Mouse (Mus musculus): ENCODE measurements around the gene Cdkl4. TPM values are rescaled to one million over a fixed set of nuclear protein-coding genes. Genes with fewer than 3 reads are reported as not detected.

The Cdkl4 gene
- polyA plus RNA-seq, 1 experiment: 18.3 TPM

GRCm38 (mm10) chr17:80603079-80603625, 25.5 kb upstream of the Cdkl4 start:
- H3K36me3 ChIP-seq (ENCODE audit: control insufficient read depth, insufficient read depth, low read length): peaks cover 7% of the 10 kb centered on the region
- no peak overlapping the region for H3K27ac ChIP-seq (ENCODE audit: control insufficient read depth, insufficient read depth, low read depth, low read length)
- no peaks in the 10 kb centered on the region for H3K27me3 ChIP-seq (ENCODE audit: control insufficient read depth, insufficient read depth, low read length)
- TF ChIP-seq CTCF (IDR thresholded peaks at IDR 0.05; ENCODE audit: control insufficient read depth, insufficient read depth, insufficient replicate concordance, low read depth, low read length) (no peak), POLR2A (IDR thresholded peaks at IDR 0.05; ENCODE audit: control insufficient read depth, low read depth, low read length) (no peak)
- no peaks in the 10 kb centered on the region for H3K4me1 ChIP-seq (ENCODE audit: control insufficient read depth, insufficient read depth, low read length)
- no peak overlapping the region for H3K4me3 ChIP-seq (ENCODE audit: control insufficient read depth, low read depth, low read length)

DNA sequence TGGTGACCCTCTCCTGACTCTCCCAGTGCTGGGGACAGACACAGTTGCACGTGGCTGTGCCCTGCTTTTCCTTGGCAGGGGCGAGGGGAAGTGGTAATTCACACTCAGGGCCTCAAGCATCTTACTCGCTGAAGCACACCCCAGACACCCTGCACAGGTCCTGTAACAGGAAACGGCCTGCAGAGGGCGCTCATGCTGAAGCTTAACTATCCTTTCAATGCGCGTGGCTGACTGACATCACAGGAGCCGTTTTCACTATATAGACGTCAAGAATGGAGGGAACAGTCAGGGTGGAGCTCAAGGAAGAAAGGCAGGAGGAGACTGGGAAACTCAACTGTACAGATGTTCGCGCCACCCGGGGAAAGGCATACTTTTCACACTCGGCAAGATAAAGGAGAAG, 23.8 kb upstream of the Cdkl4 start:
- peaks cover 10% of the 10 kb centered on the region for H3K36me3 ChIP-seq (ENCODE audit: control insufficient read depth, insufficient read depth, low read length)
- H3K4me1 ChIP-seq (ENCODE audit: control insufficient read depth, insufficient read depth, low read length): no peaks in the 10 kb centered on the region
- no peak overlapping the region for H3K4me3 ChIP-seq (ENCODE audit: control insufficient read depth, low read depth, low read length)
- no peak for TF ChIP-seq POLR2A (IDR thresholded peaks at IDR 0.05; ENCODE audit: control insufficient read depth, low read depth, low read length)
- no peak; the same call in 1 of the 2 replicates for TF ChIP-seq CTCF (IDR thresholded peaks at IDR 0.05; ENCODE audit: control insufficient read depth, insufficient read depth, insufficient replicate concordance, low read depth, low read length)
- no peak overlapping the region for H3K27ac ChIP-seq (ENCODE audit: control insufficient read depth, insufficient read depth, low read depth, low read length)
- no peaks in the 10 kb centered on the region for H3K27me3 ChIP-seq (ENCODE audit: control insufficient read depth, insufficient read depth, low read length)

DNA sequence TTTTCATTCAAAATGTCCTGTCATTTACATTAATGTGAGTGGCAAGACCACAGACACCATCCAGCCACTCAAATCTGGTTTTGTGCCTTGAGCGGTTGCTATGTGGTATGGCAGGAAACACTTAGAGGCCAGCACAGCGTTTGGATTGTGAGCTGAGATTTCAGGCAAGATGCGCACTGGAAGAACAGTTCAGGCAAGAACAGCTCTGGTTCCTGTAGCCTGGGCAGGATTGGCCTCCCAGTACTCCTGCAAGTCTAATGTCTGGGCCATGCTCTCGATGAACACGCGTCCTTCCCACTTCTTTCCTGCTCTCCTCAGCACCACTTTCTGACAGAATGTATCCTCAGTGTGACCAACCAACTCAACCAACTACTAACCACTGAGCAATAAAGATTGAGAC, 5.4 kb upstream of the Cdkl4 start:
- no peak for TF ChIP-seq POLR2A (IDR thresholded peaks at IDR 0.05; ENCODE audit: control insufficient read depth, low read depth, low read length)
- TF ChIP-seq CTCF (IDR thresholded peaks at IDR 0.05; ENCODE audit: control insufficient read depth, insufficient read depth, insufficient replicate concordance, low read depth, low read length): no peak
- Histone ChIP-seq H3K27me3 (ENCODE audit: control insufficient read depth, insufficient read depth, low read length) (no peaks in the 10 kb centered on the region), H3K27ac (ENCODE audit: control insufficient read depth, insufficient read depth, low read depth, low read length) (no peak overlapping the region), H3K4me1 (ENCODE audit: control insufficient read depth, insufficient read depth, low read length) (no peaks in the 10 kb centered on the region; the same call in 1 of the 2 replicates), H3K36me3 (ENCODE audit: control insufficient read depth, insufficient read depth, low read length) (no peaks in the 10 kb centered on the region), H3K4me3 (ENCODE audit: control insufficient read depth, low read depth, low read length) (no peak overlapping the region)

DNA sequence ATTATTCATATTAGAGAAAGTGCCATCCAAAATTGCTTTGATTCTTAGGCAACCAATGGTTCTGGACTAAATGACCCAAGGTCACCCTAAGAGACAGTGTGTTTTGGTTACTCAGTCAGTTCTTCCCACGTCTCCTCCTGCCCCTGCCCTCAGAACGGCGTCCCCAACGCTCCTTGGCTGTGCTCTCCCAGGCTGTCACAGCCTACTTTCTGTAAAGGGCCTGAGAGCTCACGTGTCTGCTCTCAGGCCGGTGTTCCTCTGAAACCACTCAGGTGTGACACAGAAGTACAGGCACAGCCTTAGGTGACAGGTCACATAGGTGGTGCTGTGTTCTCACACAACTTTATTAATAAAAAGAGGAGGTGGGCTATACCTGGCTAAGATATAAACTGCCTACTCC, 2.3 kb upstream of the Cdkl4 start:
- Histone ChIP-seq H3K4me1 (ENCODE audit: control insufficient read depth, insufficient read depth, low read length) (peaks cover 9% of the 10 kb centered on the region), H3K27me3 (ENCODE audit: control insufficient read depth, insufficient read depth, low read length) (no peaks in the 10 kb centered on the region), H3K36me3 (ENCODE audit: control insufficient read depth, insufficient read depth, low read length) (no peaks in the 10 kb centered on the region; the same call in 1 of the 2 replicates), H3K27ac (ENCODE audit: control insufficient read depth, insufficient read depth, low read depth, low read length) (no peak overlapping the region), H3K4me3 (ENCODE audit: control insufficient read depth, low read depth, low read length) (no peak overlapping the region; the same call in 1 of the 2 replicates)
- TF ChIP-seq POLR2A (IDR thresholded peaks at IDR 0.05; ENCODE audit: control insufficient read depth, low read depth, low read length) (no peak), CTCF (IDR thresholded peaks at IDR 0.05; ENCODE audit: control insufficient read depth, insufficient read depth, insufficient replicate concordance, low read depth, low read length) (no peak)

- Histone ChIP-seq H3K27me3 (ENCODE audit: control insufficient read depth, insufficient read depth, low read length) (no peaks in the 10 kb centered on the region), H3K4me1 (ENCODE audit: control insufficient read depth, insufficient read depth, low read length) (peaks cover 9% of the 10 kb centered on the region), H3K27ac (ENCODE audit: control insufficient read depth, insufficient read depth, low read depth, low read length) (no peak overlapping the region), H3K4me3 (ENCODE audit: control insufficient read depth, low read depth, low read length) (peak overlapping the region; percentile 5; the same call in 1 of the 2 replicates), H3K36me3 (ENCODE audit: control insufficient read depth, insufficient read depth, low read length) (no peaks in the 10 kb centered on the region; the same call in 1 of the 2 replicates)
- TF ChIP-seq CTCF (IDR thresholded peaks at IDR 0.05; ENCODE audit: control insufficient read depth, insufficient read depth, insufficient replicate concordance, low read depth, low read length) (no peak), POLR2A (IDR thresholded peaks at IDR 0.05; ENCODE audit: control insufficient read depth, low read depth, low read length) (no peak)
Measured at GRCm38 (mm10) chr17:80579089-80579488, 1.5 kb upstream of the Cdkl4 start.

GRCm38 (mm10) chr17:80578041-80578440, 428 bp upstream of the Cdkl4 start:
- Histone ChIP-seq H3K27me3 (ENCODE audit: control insufficient read depth, insufficient read depth, low read length) (no peaks in the 10 kb centered on the region), H3K4me3 (ENCODE audit: control insufficient read depth, low read depth, low read length) (peak overlapping the region; percentile 95), H3K4me1 (ENCODE audit: control insufficient read depth, insufficient read depth, low read length) (peaks cover 9% of the 10 kb centered on the region), H3K36me3 (ENCODE audit: control insufficient read depth, insufficient read depth, low read length) (no peaks in the 10 kb centered on the region; the same call in 1 of the 2 replicates), H3K27ac (ENCODE audit: control insufficient read depth, insufficient read depth, low read depth, low read length) (no peak overlapping the region)
- TF ChIP-seq CTCF (IDR thresholded peaks at IDR 0.05; ENCODE audit: control insufficient read depth, insufficient read depth, insufficient replicate concordance, low read depth, low read length): no peak
- no peak for TF ChIP-seq POLR2A (IDR thresholded peaks at IDR 0.05; ENCODE audit: control insufficient read depth, low read depth, low read length)

DNA sequence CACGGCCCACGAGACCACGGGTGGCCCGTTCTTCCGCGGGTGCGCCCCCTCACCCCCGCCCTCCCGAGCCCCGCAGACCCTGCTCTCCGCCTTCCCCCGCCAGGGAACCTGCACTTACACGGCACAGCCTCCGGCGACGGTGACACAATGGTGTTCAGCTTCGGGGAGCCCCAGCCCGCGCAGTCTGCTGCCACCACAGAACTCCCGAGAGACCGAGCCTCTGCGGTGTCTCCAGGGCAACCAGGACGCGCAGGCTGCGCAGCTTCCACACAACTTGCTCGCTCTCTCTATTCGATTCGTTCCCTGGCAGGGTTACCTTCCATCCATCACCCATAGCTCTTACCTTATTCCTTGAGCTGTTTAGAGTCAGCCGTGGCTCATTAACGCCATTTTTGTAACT, 399 bp downstream of the Cdkl4 start:
- Histone ChIP-seq H3K36me3 (ENCODE audit: control insufficient read depth, insufficient read depth, low read length) (no peaks in the 10 kb centered on the region; the same call in 1 of the 2 replicates), H3K4me1 (ENCODE audit: control insufficient read depth, insufficient read depth, low read length) (peaks cover 9% of the 10 kb centered on the region), H3K4me3 (ENCODE audit: control insufficient read depth, low read depth, low read length) (peak overlapping the region; percentile 95), H3K27ac (ENCODE audit: control insufficient read depth, insufficient read depth, low read depth, low read length) (peak overlapping the region; percentile 81), H3K27me3 (ENCODE audit: control insufficient read depth, insufficient read depth, low read length) (no peaks in the 10 kb centered on the region)
- TF ChIP-seq CTCF (IDR thresholded peaks at IDR 0.05; ENCODE audit: control insufficient read depth, insufficient read depth, insufficient replicate concordance, low read depth, low read length) (no peak), POLR2A (IDR thresholded peaks at IDR 0.05; ENCODE audit: control insufficient read depth, low read depth, low read length) (peak; percentile 84; the same call in 1 of the 2 replicates)

Data from testis, adult 2 months (tissue).